Mouse (Mus musculus): ENCODE data around the gene Tpp1. TPM values are rescaled to one million over a fixed set of nuclear protein-coding genes. Genes with fewer than 3 reads are reported as not detected.

Tpp1 gene
- polyA plus RNA-seq, 1 experiment, result 41.6 TPM

DNA sequence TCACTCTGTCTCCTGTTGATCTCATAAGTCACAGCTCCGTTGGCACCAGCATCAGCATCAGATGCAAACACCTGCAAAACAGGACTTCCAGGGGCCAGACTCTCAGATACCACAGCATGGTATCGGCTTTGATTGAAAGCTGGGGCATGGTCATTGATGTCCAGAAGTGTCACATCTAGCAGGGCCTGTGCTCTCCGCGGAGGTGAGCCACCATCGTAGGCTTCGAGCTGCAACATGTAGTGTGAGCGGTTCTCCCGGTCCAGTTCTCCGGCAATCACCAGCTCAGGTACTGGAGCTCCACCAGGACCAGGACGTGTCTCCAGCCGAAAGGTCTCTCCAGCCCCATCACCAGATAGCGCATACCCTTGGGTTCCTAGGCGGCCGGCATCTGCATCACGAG, 20.3 kb upstream of the Tpp1 start:
- Histone ChIP-seq H3K36me3 (ENCODE audit: control insufficient read depth, insufficient read depth) (no peaks in the 10 kb centered on the region), H3K79me2 (ENCODE audit: control insufficient read depth, insufficient read depth) (no peaks in the 10 kb centered on the region), H3K27me3 (ENCODE audit: control insufficient read depth, insufficient read depth, insufficient read length) (peaks cover 3% of the 10 kb centered on the region)

DNA sequence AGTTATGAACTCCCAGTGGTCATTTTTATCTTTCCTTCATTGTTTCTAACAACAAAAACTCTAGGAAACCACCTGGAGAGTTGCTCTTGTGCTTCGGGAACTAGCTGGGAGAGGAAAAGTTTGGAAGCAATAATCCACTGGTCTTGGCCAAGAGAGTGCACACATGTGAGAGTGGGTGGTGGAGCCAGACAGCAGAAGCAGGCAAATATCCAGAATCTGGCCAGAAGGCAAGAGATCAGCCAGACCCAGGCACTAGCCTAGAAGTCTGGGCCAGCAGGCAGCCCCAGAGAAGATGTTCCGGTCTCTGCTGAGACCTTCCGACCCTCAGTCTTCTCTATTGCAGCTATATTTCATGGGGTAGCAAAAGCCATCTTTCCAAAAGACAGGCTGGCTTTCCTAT, 17.9 kb upstream of the Tpp1 start:
- Histone ChIP-seq H3K79me2 (ENCODE audit: control insufficient read depth, insufficient read depth) (no peaks in the 10 kb centered on the region), H3K36me3 (ENCODE audit: control insufficient read depth, insufficient read depth) (no peaks in the 10 kb centered on the region), H3K27me3 (ENCODE audit: control insufficient read depth, insufficient read depth, insufficient read length) (peaks cover 3% of the 10 kb centered on the region), H3ac (ENCODE audit: control insufficient read depth, insufficient read length, low read depth) (no peak overlapping the region), H3K79me3 (ENCODE audit: low read depth) (no peaks in the 10 kb centered on the region), H3K4me3 (ENCODE audit: insufficient read depth, poor library complexity, severe bottlenecking) (no peak overlapping the region)
- TF ChIP-seq USF1 (IDR thresholded peaks at IDR 0.05; ENCODE audit: low read depth) (no peak), FOSL1 (IDR thresholded peaks at IDR 0.05; ENCODE audit: insufficient read depth, low read length, poor library complexity, severe bottlenecking) (no peak), MYOD1 (IDR thresholded peaks at IDR 0.05; ENCODE audit: control insufficient read depth, insufficient read length, low read depth) (no peak), CTCF (IDR thresholded peaks at IDR 0.05; ENCODE audit: control insufficient read depth, insufficient read depth, insufficient read length) (no peak), MYOG (IDR thresholded peaks at IDR 0.05; ENCODE audit: control insufficient read depth, extremely low read depth, insufficient read length) (no peak), CEBPB (IDR thresholded peaks at IDR 0.05; ENCODE audit: low read depth) (no peak), MAX (IDR thresholded peaks at IDR 0.05) (no peak)

More for the DNA sequence above, 20.3 kb upstream of the Tpp1 start:
- Histone ChIP-seq H3ac (ENCODE audit: control insufficient read depth, insufficient read length, low read depth) (no peak overlapping the region), H3K79me3 (ENCODE audit: low read depth) (no peaks in the 10 kb centered on the region), H3K4me3 (ENCODE audit: insufficient read depth, poor library complexity, severe bottlenecking) (no peak overlapping the region)
- TF ChIP-seq MAX (IDR thresholded peaks at IDR 0.05) (no peak), USF1 (IDR thresholded peaks at IDR 0.05; ENCODE audit: low read depth) (no peak), CTCF (IDR thresholded peaks at IDR 0.05; ENCODE audit: control insufficient read depth, insufficient read depth, insufficient read length) (no peak), FOSL1 (IDR thresholded peaks at IDR 0.05; ENCODE audit: insufficient read depth, low read length, poor library complexity, severe bottlenecking) (no peak), MYOD1 (IDR thresholded peaks at IDR 0.05; ENCODE audit: control insufficient read depth, insufficient read length, low read depth) (no peak), MYOG (IDR thresholded peaks at IDR 0.05; ENCODE audit: control insufficient read depth, extremely low read depth, insufficient read length) (no peak), CEBPB (IDR thresholded peaks at IDR 0.05; ENCODE audit: low read depth) (no peak)

DNA sequence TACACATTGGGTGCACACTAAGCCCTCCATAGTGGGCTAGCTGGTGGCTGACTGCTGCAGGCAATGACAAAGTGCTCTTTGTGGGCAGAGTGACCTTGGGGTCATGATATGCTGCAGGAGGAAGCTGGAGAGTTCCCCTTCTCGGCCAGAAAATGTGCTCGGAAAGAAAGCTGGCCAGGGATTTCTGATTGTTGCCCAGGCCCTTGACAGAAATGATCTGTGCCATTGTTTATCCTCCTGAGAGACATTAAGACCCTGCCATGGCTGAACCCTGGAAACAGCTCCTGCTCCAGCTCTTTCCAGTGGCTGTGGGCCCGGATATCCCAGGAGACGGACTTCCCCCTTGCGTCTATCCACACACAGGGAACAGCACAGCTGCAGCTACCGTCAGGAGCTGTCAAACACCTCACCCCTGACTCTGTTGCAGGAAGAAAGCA, 15.7 kb upstream of the Tpp1 start:
- Histone ChIP-seq H3K79me2 (ENCODE audit: control insufficient read depth, insufficient read depth) (no peaks in the 10 kb centered on the region), H3K79me3 (ENCODE audit: low read depth) (no peaks in the 10 kb centered on the region), H3K36me3 (ENCODE audit: control insufficient read depth, insufficient read depth) (no peaks in the 10 kb centered on the region), H3K27me3 (ENCODE audit: control insufficient read depth, insufficient read depth, insufficient read length) (no peaks in the 10 kb centered on the region), H3ac (ENCODE audit: control insufficient read depth, insufficient read length, low read depth) (no peak overlapping the region), H3K4me3 (ENCODE audit: insufficient read depth, poor library complexity, severe bottlenecking) (no peak overlapping the region)
- no peak for TF ChIP-seq FOSL1 (IDR thresholded peaks at IDR 0.05; ENCODE audit: insufficient read depth, low read length, poor library complexity, severe bottlenecking)
- TF ChIP-seq CEBPB (IDR thresholded peaks at IDR 0.05; ENCODE audit: low read depth), result no peak
- no peak for TF ChIP-seq MYOD1 (IDR thresholded peaks at IDR 0.05; ENCODE audit: control insufficient read depth, insufficient read length, low read depth)
- no peak for TF ChIP-seq CTCF (IDR thresholded peaks at IDR 0.05; ENCODE audit: control insufficient read depth, insufficient read depth, insufficient read length)
- TF ChIP-seq MAX (IDR thresholded peaks at IDR 0.05), result no peak
- TF ChIP-seq MYOG (IDR thresholded peaks at IDR 0.05; ENCODE audit: control insufficient read depth, extremely low read depth, insufficient read length), result no peak
- no peak for TF ChIP-seq USF1 (IDR thresholded peaks at IDR 0.05; ENCODE audit: low read depth)

DNA sequence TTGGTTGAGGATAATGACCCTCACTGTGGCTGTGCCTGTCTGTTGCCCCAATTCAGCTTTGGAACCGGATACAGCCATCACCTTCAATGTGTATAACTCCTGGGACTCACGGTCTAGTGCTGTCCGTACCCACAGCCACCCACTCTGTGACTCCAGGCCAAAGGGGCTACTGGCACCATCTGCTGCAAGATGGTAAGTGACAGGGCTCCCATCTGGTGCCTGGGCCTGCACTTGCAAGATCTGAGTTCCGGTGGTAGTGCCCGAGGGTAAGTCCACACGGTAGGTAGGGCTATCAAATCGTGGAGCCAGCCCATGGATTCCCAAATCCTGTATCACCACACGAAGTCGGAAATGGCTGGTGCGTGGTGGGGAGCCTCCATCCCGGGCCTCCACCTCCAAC, 12.3 kb upstream of the Tpp1 start:
- no peaks in the 10 kb centered on the region for H3K79me2 ChIP-seq (ENCODE audit: control insufficient read depth, insufficient read depth)
- peaks cover 5% of the 10 kb centered on the region for H3K27me3 ChIP-seq (ENCODE audit: control insufficient read depth, insufficient read depth, insufficient read length)
- TF ChIP-seq MYOD1 (IDR thresholded peaks at IDR 0.05; ENCODE audit: control insufficient read depth, insufficient read length, low read depth), result no peak
- no peak for TF ChIP-seq USF1 (IDR thresholded peaks at IDR 0.05; ENCODE audit: low read depth)
- TF ChIP-seq MAX (IDR thresholded peaks at IDR 0.05), result no peak
- no peak for TF ChIP-seq CEBPB (IDR thresholded peaks at IDR 0.05; ENCODE audit: low read depth)
- no peak for TF ChIP-seq CTCF (IDR thresholded peaks at IDR 0.05; ENCODE audit: control insufficient read depth, insufficient read depth, insufficient read length)
- TF ChIP-seq MYOG (IDR thresholded peaks at IDR 0.05; ENCODE audit: control insufficient read depth, extremely low read depth, insufficient read length), result no peak
- no peak for TF ChIP-seq FOSL1 (IDR thresholded peaks at IDR 0.05; ENCODE audit: insufficient read depth, low read length, poor library complexity, severe bottlenecking)
- H3K4me3 ChIP-seq (ENCODE audit: insufficient read depth, poor library complexity, severe bottlenecking), result no peak overlapping the region
- H3K79me3 ChIP-seq (ENCODE audit: low read depth), result no peaks in the 10 kb centered on the region
- H3K36me3 ChIP-seq (ENCODE audit: control insufficient read depth, insufficient read depth), result no peaks in the 10 kb centered on the region
- H3ac ChIP-seq (ENCODE audit: control insufficient read depth, insufficient read length, low read depth), result no peak overlapping the region

DNA sequence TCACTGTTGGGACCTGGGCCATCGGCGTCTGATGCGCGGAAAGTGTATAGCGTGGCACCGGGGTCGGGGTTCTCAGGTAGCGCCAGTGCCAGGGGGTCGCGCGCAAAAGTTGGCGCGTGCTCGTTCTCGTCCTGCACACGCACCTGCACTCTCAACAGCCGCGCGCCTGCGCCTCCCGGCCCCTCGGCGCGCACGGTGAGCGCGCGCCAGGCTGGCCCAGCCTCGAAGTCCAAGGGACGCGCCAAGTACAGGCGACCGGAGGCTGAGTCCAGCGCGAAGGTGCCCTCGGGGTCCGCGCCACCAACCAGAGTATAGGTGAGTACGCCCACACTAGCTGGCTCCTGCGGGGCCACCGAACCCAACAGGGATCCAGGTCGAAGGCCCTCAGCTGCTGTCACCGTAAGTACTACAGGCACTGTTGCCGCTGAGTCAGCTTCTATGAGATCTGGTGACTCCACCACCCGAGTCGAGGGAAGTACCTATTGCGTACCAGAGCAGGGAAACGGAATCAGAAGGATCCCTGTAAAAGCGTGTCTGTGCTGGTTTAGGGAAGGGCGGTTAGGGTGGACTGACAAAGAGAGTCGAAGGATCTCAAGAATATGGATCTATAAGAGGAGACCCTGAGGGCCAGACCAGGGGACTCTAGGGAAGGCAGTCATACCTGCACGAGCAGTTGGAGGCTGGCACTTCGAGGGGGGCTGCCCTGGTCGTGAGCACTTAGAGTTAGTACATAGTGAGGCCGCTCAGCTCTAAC, 10.7 kb upstream of the Tpp1 start:
- no peak overlapping the region for H3ac ChIP-seq (ENCODE audit: control insufficient read depth, insufficient read length, low read depth)
- H3K79me3 ChIP-seq (ENCODE audit: low read depth), result no peaks in the 10 kb centered on the region
- H3K36me3 ChIP-seq (ENCODE audit: control insufficient read depth, insufficient read depth), result no peaks in the 10 kb centered on the region
- peaks cover 10% of the 10 kb centered on the region for H3K27me3 ChIP-seq (ENCODE audit: control insufficient read depth, insufficient read depth, insufficient read length)
- H3K4me3 ChIP-seq (ENCODE audit: insufficient read depth, poor library complexity, severe bottlenecking), result no peak overlapping the region
- no peaks in the 10 kb centered on the region for H3K79me2 ChIP-seq (ENCODE audit: control insufficient read depth, insufficient read depth)
- TF ChIP-seq MYOD1 (IDR thresholded peaks at IDR 0.05; ENCODE audit: control insufficient read depth, insufficient read length, low read depth) (no peak), CTCF (IDR thresholded peaks at IDR 0.05; ENCODE audit: control insufficient read depth, insufficient read depth, insufficient read length) (no peak), FOSL1 (IDR thresholded peaks at IDR 0.05; ENCODE audit: insufficient read depth, low read length, poor library complexity, severe bottlenecking) (no peak), CEBPB (IDR thresholded peaks at IDR 0.05; ENCODE audit: low read depth) (no peak), MAX (IDR thresholded peaks at IDR 0.05) (no peak), MYOG (IDR thresholded peaks at IDR 0.05; ENCODE audit: control insufficient read depth, extremely low read depth, insufficient read length) (no peak), USF1 (IDR thresholded peaks at IDR 0.05; ENCODE audit: low read depth) (no peak)

Data from C2C12 (cell line).